Mouse (Mus musculus) gastrocnemius, adult 8-10 months (tissue): Measurements from ENCODE around the gene Scgb1b20. TPM values are rescaled to one million over a fixed set of nuclear protein-coding genes. Genes with fewer than 3 reads are reported as not detected.
"Not testable (repeated sequence)": the region's sequence is repeated elsewhere in the genome, so short reads cannot be mapped to it uniquely, and the experiment has no call there.

ENCODE experiments used
- DNase-seq, 2 experiments: peaks; one replicate each; pipeline ENCODE4 v3.0.0; 2022; ENCODE audit warnings: low spot score in 2 of 2
- total RNA-seq, 4 experiments: library from RNA; stranded (reverse); gene quantifications; 2 replicates each; pipeline ENCODE4 v1.2.4; 2022

The Scgb1b20 gene
- not detected for total RNA-seq

DNA sequence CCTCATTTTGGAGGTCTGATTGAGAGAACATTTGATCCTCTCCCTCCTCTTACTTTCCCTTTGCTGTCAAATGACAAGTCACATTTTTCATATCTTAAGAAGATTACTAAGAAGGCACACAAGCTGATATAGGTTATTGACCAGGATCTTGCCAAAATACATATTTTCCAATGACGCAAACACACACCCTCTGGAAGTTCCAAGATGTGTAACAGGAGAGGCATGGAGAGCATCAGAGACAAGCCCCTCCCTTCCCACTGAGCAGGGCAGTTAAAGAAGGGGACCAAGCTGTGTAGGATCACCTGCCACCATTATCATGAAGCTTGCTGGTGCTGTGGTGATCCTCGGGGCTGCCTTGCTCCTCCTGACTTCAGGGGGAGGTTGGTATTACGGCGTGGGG is at the start of gene Scgb1b20:
Scgb1b20 (plus strand) TSS at position 301 of the 400 bp plus-strand sequence.
- DNase-seq, result not testable (repeated sequence)

DNA sequence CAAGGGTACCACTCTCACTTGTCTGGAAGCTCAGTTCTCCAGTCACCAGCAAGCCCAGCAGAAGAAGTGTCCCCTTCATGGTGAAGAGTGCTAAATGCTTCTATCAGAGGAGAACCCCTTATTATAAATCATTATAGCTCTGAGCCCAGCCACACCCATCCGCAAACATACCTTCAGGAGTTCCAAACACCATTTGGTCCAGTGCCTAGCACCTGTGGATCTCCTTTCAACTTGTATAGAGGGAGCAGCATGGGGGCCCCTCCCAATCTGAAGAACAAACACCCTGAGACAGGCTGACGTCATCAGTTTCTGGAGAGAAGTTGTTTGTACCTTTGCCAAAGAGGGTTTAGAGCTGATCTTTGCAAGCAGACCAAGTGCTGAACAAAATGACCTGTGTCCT is 6.8 kb upstream of the Scgb1b20 start, which contains the start of gene Scgb2b20:
Scgb2b20 (minus strand) TSS at position 101 of the 400 bp plus-strand sequence.
- DNase-seq, result not testable (repeated sequence)

GRCm38 (mm10) chr7:33399749-33400148 is 26.7 kb downstream of the Scgb1b20 start:
- not testable (repeated sequence) for DNase-seq

DNA sequence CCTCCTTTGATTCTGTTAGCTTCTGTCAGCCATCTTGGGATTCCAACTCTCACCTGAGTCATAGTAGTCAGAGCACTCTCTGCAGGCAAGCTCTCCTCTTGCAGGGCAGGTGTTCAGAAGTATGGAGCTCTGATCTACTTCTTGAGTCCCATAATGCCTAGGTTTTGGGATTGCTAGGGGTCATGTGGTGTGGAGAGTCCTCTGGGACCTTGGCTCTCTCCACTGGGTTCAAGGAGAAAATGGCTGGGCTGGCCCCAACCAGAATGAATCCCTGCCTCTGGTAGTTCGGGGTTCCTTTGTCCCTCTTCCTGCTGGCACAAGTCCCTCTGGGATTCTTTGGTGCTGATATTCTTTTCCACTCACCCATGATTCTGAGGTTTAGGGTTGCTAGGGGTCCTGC is 28.6 kb downstream of the Scgb1b20 start:
- no peak for DNase-seq

- not testable (repeated sequence) for DNase-seq
Measured at GRCm38 (mm10) chr7:33409681-33410080, 36.6 kb downstream of the Scgb1b20 start.

Other genes starting within 250 kb of the Scgb1b20 start
- not detected for gene Scgb2b18, start 199.4 kb upstream of the Scgb1b20 start, total RNA-seq
- gene Scgb1b18, start 187.7 kb upstream of the Scgb1b20 start, total RNA-seq, result not detected
- not detected for gene Scgb2b19, start 92.9 kb upstream of the Scgb1b20 start, total RNA-seq
- gene Scgb1b19, start 85.9 kb upstream of the Scgb1b20 start, total RNA-seq, result not detected
- gene Scgb2b20, start 6.9 kb upstream of the Scgb1b20 start, total RNA-seq, result not detected
- gene Scgb2b21, start 147.2 kb downstream of the Scgb1b20 start, total RNA-seq, result not detected